Mouse (Mus musculus) layer of hippocampus, adult 8-10 months (tissue): Measurements from ENCODE around the gene Zfp706. TPM values are rescaled to one million over a fixed set of nuclear protein-coding genes. Genes with fewer than 3 reads are reported as not detected.

Experiments used
- DNase-seq, 2 experiments: peaks; one replicate each; pipeline ENCODE4 v3.0.0; 2022; ENCODE audit warnings: low spot score in 2 of 2
- total RNA-seq, 4 experiments: library from RNA; stranded (reverse); gene quantifications; 2 replicates each; pipeline ENCODE4 v1.2.4; 2022

Zfp706 gene
- total RNA-seq = 100 to 1,000 TPM; 229 to 299 (median 248) TPM

DNA sequence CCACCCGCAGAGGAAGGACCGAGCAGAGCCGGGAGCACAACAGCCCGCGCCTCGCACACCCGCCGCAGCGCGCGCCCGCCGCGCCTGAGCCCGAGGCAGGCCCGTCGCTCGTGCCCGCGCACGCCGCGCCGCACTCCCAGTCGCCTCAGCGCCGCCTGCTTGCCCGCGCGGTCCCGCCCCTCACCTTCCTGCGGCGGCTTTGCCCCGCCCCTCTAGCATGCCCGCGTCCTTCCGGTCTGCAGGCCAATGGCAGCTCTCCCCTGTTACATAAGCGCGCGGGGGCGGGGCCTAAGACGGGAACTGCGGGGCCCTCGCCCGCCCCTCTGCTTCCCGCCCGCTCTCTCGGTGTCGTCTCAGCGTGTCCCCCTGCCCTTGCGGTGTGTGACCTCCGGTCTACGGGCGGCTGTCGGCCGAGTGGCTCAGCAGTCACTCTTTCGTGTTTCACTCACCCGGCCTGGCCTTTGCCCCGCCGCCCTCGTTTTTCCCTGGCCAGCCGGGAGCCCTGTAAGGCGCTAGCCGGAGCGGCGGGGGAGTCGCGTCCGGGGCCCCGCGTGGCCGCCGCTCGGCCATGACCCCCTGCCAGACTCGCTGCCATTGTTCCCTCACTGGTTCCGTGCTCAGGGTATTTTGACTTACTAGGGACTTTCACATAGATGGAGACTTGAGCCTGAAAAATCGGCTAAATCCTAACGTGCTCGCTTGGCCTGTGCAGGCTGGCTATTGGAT is at the start of gene Zfp706:
Gene Zfp706 (minus strand): TSS at position 541 of the 726 bp plus-strand sequence.
- peak; percentile 97 to 98 for DNase-seq

DNA sequence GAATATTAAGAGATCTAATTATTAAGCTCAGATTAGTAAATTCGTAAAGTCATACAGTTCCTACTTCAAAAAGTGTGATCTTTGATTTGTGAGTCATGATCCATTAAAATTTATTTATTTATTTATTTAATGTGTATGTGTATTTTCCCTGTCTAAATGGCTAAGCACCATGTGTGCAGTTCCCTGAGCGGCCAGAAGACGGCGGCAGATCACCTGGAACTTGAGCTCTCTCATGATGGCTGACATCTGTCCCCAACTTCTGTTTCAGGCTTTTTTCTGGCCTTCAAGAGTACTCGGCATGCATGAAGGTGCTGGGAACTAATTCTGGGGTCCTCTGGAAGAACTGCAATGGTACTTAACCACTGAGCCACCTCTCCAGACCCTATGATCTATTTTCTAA is 47.0 kb upstream of the Zfp706 start:
- no peak for DNase-seq

DNA sequence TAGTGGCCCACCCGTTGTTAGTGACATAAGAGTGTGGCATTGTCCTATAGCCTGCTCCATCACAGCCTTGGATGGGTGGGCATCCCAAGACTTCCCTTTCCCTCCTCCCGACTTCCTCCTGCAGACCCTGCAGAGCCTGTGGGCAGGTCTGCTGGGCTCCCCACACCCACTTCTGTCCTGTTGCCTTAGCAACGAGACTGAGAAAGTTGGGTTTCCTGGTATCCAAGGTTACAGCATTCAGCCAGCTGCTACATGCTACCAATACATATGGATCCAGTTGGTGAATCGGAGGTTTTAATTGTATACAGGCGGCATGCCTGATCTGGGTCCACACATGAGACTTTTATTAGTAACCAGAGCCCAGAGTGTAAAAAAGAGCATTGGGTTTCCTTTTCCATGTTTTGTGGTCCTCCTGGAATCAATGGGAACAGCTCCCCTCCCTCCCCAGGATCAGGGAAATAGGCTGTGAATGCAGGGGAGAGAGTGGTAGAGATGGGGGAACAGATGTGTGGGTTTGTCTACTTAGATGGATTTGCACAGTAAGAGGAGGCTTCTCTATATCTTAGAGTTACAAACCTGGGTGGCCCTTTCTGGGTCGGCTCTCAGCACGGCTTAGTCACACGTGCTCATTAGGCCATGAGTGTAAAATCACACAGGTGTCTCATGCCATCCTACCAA is 45.7 kb upstream of the Zfp706 start:
- DNase-seq = peak; percentile 73 to 75

DNA sequence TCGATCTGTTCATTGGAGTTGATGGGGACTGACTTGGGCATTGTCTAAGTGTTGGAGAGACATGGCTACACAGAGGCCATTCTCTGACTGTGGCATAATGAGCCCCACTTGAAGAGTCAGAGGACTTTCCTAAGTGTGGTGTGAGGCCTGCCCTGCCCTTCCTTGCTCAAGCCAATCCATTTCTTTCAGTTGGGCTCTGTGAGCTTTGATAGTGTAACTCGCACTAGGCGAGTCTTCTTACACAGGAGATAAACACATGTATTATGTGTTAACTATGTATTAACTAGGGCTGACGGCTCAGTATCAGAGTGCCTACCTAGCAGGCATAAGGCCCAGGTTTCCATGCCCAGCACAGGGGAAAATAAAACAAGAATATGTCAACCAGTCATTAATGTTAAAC is 39.8 kb upstream of the Zfp706 start:
- DNase-seq = no peak

DNA sequence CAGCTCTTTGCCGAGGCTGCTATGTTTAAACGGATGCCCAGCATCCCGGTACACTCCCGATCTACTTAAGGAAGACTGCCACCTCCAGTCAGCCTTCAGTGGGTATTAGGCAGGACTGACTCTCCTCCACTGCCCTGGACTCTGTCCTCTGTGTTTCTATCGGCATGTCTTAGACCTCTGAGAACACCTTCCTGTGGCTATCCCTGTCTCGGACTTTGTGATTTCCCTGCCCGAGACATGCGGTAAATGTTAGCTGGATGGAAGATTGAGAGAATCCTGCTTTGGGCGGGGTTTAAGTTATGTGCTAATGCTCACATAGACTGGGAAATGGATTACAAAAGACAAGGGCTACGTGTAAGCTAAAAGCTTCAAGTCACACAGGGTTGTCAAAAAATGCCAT is 39.0 kb upstream of the Zfp706 start:
- no peak for DNase-seq

DNA sequence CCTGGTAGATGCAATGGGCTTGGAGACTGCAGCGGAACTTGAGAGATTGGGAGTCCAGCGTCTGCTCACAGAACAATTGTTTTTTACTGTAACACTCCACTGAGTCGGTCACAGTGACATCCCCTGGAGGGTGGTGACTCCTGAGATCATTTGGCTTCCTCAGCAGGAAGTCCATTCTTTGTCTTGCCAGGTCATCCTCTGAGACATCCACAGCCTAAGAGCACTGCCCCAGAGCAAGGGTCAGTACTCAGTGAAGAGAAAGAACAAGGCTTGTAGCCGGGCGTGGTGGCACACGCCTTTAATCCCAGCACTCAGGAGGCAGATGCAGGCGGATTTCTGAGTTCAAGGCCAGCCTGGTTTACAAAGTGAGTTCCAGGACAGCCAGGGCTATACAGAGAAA is 38.6 kb upstream of the Zfp706 start:
- DNase-seq = no peak

DNA sequence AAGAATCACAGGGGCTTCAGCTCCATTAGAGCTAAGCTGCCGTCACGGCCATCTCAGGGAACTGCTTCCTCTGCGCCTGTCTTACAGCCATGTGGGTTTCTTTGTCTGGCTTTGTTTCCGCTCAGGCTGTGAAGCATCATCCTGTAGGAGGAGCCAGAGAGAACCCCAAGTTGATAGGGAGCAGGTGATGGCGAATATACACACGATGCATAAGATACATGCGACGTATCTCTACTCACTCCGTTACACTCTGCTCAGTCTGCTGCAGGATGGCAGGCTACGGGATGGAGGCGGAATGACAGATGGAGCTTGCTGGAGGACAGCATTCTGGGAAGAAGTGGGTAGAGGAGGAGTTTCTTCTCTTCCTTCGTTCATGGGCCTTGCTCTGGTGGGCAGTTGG is 37.9 kb upstream of the Zfp706 start:
- DNase-seq = peak; percentile 76 to 80

DNA sequence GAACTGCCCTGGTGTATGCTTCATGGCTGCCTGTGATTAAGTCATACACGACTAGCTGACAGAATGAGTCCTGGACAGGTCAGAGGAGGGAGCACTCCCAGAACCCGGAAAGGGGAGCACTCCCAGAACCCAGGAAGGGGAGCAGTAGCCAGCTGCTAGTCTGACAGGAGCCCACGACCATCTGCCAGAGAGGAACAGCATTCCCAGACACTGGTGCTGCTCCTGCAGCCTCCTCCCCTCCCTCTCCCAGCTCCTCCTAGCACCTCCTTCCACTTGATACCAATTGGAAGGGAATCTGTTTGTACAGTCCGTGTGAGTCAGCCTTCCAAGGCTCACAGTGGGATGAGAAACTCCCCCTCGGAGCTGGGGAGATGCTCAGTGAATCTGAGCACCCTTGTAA is 35.0 kb upstream of the Zfp706 start:
- peak; percentile 70 to 76 for DNase-seq

DNA sequence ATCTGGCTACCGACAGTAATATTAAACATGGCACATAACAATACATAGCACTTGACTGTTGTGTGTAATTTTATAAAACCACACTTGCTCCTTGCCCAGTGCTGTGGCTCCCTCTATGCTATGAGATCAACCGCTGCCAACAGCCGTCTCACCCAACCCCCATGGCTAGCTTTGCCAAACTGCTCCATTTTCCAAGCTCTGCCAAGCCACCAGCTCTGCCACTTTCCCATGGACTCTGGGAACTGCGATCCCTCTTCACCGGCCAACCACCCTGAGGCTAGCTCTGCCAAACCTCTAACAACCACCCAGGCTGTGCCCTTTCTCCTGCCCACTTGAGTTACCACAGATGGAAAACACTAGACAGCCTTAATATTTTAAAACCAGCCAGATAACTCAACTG is 33.6 kb upstream of the Zfp706 start:
- peak; percentile 65 to 71 for DNase-seq

DNA sequence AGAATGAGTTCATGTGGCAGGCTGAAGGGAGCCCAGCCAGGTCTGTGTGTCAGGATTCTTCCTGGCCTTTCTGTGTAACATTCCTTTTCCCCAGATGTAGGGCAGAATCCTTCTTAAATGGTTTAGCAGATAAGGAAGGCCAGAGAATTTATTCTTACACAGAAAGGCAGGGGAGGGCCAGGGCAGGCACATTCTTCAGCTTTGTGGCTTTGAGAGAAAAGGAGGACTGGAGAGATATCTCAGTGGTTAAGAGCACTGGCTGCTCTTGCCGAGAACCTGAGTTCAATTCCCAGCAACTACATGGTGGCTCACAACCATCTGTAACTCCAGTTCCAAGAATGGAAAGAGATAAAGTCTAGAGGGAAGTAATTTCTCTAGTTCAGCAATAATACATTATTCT is 31.1 kb upstream of the Zfp706 start:
- DNase-seq = no peak

DNA sequence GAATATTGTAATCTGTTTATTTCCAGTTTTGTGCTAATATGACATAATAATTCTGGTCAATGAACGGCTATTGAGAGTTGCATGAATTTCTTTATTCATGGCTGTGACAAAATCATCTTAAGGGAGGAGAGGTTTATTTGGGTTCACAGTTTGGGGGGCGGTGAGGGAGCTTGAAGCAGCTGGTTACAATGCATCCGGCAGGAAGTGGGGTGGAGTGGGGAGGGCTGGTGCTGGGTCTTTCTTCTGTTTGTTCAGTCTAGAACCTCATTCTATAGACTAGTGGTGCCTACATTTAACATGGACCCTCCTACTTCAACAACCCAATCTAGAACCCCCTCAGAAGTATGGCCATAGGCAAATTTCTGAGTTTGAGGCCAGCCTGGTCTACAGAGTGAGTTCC is 30.1 kb upstream of the Zfp706 start:
- DNase-seq = no peak

DNA sequence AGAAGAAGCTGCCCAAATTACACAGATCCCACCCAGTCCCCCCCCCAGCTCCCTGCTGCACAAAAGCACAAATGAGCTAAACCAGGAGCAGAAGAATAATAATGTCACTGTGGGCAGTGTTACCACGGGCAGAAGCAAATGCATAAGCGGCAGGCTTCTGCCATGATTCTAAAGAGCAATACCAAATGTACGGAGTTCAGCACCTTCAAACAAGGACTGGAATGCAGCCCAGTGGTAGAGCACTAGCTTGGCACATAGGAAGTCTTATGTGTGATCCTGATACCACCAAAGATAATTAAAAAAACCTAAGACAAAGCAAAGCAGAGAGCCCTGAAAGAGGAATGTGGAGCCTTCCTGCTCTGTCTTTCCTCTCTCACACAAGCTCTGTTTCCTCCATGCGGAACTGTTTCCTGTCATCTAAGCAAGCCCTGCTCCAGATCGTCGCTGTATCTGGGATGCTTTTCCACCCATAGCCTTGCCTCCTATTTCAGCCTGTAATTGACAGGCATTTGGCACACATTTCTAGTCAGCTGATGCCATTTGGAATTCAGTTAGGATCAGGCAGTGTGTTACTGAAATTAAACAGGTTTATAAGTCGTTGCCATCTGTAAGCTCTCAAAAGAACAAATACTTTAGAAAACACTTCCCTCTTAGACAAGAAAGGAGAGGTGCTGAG is 29.0 kb upstream of the Zfp706 start:
- peak; percentile 66 to 73 for DNase-seq

DNA sequence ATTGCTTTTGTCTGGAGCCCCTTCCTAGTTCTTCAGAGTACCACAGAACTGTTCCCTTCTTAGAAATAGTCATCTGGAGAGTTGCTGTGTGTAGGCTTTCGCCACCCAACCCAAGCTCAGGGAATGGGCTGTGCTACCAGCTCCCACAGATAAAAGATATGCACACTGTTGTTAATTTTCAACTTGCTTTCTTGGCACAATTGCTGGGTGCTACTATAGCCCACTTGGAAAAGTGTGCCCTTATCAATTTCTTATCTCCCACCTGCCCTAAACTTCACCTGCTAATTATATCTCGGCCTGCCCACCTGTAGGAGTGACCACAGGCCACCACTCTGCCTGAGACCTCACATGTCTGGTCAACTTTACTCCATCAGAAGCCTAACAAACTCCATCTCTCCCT is 26.6 kb upstream of the Zfp706 start:
- no peak for DNase-seq

DNA sequence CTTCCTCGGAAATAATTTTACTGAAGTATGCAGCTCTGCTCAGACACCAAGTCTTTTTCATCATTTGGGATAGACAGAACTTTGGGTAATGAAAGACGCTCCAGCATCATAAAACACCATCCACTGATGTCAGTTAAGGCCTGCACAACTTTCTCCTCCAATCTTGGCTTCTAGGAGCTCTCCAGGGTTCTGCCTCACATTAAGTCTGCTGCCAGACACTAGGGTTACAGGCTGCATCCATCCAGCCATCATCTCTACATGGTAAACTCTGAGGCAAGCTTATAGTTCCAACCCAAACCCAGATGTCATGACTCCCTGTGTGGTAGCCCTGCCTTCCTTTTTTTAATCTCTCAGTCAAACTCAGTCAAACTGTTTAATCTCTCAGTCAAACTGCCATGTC is 25.9 kb upstream of the Zfp706 start:
- no peak for DNase-seq

DNA sequence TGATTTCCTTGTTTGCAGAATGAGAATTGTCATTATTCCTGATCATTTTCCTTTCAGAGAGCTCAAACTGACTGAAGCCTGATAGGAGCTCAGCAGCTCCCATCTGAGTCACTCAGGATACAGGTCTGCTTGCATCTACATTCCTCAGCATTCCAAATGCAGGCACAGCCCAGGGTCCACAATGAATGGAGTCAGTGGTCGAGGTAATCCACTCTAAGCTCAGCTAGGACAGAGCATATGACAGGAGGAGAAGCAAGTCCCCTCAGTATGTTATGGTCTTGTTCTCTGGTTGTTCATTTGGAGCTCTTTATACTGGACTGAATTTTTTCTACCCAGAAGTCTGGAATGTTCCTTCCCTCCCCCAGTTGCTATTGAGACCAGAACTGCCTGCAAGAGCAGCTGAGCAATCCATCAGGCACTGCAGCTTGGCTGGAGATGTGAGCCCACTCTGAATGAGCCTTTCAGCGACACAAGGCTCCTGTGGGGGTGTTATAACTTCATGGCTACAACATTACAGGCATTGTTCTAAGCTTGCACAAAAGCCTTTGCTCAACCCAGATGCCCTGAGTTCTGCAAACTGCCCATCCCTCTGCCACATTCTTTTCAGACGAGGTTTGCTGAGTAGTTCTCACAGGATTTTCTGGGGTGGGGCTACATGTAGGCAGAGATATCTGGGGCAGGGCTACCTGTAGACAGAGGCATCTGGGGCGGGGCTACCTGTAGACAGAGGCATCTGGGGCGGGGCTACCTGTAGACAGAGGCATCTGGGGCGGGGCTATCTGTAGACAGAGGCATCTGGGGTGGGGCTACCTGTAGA is 24.0 kb upstream of the Zfp706 start:
- peak; percentile 74 to 88 for DNase-seq

DNA sequence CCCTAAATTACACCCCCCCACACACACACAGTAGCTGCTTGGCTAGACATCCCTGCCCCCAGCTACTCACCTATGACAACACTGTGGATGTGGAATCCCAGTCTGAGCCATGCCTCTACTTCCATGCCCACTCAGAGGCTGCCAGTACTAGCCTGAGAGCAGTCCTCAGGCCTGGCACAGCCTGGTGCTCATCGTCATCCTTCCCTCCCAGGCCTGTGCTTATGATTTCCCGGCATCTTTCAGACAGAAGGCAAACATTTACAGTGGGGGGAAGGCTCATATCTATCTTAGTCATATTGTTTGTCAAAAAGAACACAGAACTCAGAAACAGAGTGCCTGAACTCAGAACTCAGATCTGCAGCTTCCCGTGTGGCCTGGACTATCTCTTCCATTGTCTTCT is 23.4 kb upstream of the Zfp706 start:
- DNase-seq = no peak

DNA sequence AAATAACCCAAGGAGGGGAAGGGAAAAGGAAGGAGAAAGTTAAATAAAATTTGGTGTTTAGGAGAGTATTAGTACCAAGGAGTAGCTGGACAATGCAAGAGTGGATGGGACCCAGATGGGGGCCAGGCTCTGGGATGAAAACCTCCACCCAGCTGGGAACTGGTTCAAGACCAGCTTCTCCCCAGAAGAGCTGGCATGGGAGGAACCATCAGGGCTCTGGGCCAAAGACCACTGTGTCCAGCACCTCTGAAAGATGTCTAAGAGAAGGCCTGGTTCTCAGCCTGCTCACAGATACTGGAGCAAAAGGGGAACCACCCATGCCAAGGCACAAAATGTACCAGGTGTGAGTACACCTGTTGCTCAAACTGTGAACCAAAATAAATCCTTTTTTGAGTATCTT is 20.4 kb upstream of the Zfp706 start:
- DNase-seq = no peak

DNA sequence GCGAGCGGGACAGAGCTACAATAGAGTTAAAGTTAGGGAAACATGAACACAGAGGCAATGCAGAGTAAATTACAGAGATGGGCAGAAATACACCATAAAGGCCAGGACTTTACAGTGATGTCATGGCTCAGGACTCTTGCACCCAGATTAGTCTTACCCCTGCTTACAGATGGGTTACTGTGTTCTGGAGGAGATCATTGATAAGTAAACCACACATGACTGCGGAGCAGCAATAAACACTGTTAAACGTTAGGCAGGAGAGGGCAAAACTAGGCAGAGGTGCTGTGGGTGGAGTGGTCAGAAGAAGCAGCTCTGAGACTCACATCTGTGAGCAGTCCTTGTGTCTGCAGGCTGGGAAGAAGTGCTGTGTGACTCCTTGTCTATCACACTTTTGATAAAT is 18.9 kb upstream of the Zfp706 start:
- DNase-seq = no peak

DNA sequence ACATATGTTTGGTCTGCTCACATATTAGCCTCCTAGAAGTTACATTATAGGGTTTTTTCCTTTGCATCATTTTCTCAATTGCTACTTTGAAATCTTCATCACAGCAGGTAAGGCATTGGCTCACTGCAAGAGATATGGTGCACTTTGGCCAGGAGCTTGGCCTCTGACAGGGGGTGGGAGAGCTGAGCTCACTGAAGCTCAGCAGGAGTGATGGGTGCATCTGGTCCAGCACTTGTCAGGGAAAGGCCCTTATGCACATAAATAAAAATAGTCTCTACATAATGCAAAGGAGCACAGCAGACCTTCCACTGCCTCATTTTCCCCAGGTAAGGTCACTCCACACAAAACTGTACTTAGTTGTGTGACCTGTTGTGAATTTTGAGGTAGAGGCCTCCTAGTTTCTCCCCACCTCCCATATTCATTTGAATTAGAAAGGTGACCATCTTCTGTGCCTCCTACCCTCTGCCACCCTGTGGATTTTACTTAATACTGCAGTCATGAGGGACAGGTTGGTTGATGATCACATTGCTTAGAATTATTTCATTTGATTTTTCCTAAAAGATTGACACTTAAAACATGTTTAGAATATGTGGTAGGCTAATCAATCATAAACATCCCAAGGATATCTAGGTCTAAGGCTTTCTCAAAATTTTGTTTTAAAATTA is 13.1 kb upstream of the Zfp706 start:
- no peak for DNase-seq

DNA sequence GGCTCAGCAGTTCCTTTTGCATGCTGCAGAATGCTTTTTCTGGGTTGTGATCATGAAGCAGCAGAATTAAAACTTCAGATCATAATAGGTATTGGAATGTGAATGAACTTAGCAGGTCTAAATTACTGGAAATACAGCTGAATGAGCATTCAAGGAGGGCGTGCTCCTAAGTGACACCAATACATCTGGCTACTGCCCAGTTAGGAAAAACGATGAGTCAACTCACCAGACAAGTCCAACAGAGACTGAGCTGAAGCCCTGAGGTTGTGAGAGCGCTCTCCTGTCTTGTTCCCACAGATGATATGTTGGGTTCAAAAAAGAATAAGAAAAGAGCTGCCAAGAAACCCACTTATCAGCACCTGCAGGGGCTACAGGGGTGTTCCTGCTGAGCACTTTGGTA is 11.9 kb upstream of the Zfp706 start:
- no peak for DNase-seq

DNA sequence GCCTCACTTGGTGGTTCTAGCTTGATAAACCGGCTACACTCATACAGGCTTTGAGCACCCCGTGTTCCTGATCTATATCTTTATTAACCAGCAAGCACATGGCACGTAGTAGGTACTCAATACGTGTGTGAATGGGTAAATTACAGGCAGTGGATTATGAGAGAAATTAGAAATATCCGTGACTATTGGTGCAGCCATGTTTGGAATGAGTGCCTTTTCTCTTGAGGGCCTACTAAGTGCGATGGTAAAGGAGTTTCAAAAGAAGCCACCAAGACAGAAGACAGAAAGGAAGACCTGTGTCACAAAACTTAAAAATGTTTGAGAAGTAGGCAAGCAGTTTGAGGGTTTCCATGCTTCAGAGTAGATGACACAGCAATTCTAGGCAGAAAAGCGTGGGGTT is 4.3 kb upstream of the Zfp706 start:
- DNase-seq = no peak
